Mouse (Mus musculus) spleen, adult 12 weeks (tissue): ENCODE results near the gene Klf8.

ENCODE experiments used
- DNase-seq: peaks from one replicate; pipeline ENCODE4 v3.0.0; 2022; ENCODE audit warnings: low spot score

Gene Klf8

DNA sequence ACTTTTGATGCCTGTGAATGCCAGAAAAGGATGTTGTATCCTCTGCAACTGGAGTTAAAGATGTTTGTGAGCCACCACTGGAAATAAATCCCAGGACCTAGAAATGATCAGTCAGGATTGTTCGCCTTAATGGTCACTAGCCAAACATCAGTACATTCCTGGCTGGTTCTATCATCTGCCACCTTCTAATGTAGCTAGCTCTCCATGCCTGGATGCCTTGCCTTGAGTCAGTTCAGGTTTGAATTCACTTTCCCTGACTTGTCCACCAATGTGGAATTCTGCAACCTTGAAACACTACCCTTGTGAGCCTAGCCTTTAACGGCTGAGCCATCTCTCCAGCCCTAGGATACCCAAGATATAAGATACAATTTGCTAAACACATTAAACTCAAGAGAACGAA, 202.8 kb downstream of the Klf8 start:
- no peak for DNase-seq
